Mouse (Mus musculus): Measurements from ENCODE around the gene Tarm1.

DNA sequence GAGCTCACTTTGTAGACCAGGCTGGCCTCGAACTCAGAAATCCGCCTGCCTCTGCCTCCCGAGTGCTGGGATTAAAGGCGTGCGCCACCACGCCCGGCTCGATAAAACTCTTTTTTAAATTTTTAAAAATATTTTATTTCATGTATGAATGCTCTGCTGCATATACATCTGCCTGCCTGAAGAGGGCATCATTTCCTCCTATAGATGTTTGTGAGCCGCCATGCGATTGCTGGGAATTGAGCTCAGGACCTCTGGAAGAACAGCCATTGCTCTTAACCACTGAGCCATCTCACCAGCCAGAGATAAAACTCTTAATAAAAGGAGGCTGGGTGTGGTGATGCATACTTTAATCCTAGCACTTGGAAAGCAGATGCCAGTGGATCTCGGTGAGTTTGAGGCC lies 62.4 kb downstream of the Tarm1 start:
- no peak for TF ChIP-seq CTCF (IDR thresholded peaks at IDR 0.05)
- TF ChIP-seq POLR2A (IDR thresholded peaks at IDR 0.05; ENCODE audit: insufficient read depth, low read depth, low read length): no peak
- TF ChIP-seq EP300 (IDR thresholded peaks at IDR 0.05; ENCODE audit: insufficient read depth, low read depth, low read length): no peak
